Mouse (Mus musculus): ENCODE measurements at regions not wholly inside any gene's neighbourhood (a gene's known extent, or its start where the extent isn't known, plus 50 kb on each side); places are given as distances from the start of the nearest gene placed in this dataset.
A peak's percentile ranks its signal among the peaks of the same experiment; 100 is the strongest.
"Not testable (repeated sequence)": the region's sequence is repeated elsewhere in the genome, so short reads cannot be mapped to it uniquely, and the experiment has no call there.

DNA sequence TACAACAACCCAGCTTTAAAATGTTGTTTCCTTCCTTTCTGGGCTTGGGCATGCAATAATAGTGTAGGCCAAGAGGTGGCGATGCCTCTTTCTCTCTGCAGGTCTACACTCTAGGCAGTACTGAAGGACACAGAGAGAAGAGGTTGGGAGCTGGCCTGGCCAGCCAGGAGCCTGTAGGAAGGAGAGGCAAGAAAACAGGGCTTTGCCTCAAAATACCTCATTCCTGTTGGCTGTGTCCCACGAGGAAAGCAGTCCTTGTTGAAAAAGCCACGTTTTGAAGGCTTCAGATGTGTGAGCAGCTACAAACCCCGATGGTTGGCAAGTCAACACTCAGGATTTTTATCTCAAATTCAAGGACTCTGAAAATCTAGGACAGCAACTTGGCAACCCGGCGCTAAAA, 90.9 kb upstream of the Max start:
- DNase-seq, result peak; percentile 64 to 74

DNA sequence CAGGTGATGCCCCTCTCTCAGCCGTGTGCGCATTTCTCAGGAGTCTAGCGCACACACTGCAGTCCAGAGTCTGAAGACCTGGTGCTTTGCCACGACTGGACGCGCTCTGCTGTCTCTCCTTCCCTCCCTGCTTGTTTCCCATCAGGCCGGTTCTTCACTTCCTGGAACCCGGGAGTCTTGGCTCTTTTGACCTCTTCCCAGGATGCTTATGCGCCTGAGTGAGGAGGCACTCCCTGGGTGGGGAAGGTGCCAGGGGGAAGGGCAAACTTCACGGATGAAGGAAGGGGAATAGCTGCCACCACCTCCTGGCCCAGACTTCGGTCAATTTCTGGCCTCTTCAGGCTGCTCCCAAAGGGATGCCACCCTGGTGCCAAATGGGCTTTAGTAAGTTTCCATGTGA, 86.4 kb upstream of the Max start:
- peak; percentile 26 to 29 for DNase-seq

DNA sequence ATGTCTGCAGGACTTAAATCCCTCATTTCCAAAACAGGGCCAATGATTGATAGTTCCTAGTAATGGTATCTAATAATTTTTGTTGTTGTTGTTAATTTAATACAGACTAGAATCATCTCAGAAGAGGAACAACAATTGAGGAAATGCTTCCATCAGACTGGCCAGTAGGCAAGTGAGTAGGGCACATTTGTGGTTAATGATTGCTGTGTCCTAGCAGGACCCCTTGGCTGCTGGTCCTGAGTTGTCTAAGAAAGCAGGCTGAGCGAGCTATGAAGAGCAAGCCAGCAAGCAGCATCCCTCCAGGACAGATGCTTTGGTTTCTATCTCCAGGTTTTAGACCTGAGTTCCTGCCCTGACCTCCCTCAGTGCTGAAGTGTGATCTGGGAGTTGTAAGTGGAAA, 85.3 kb upstream of the Max start:
- DNase-seq, result no peak

DNA sequence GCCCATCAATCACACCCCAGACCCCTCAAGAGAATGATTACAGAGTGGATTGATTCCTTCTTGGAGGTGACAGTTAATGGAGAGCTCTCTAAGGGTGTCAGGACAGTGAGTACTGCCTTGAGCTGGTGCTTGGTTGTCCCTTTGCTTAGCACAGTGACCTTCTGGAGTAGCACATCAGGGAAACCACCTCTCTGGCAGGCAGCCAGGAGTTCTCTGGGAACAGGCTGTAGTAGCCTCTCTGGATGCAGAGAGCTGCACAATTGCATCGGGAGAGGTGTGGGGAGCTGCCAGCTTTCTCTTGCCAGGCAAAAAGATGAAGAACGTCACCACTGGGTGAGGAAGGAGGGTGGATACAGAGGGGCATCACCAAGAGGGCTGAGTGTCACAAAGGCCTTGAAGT, 84.0 kb upstream of the Max start:
- peak; percentile 56 to 79 for DNase-seq

DNA sequence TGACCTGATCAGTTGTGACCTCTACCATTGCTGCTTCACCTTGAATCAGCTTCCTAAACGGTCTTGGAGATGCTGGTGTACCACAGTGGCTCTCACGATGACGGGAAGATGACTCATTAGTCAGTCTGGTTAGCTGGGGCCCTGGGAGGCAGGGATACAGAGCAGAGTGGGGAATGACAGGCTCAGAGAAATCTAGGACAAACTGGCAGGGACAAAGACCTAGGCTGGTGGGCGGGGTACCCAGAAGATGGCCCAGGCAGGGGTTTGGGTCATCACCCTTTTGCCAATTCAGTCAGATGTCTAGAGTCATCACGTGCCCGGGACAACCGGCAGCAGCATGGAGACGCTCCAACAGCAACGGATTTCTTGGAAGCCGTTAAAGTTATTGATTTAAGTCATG, 83.4 kb upstream of the Max start:
- no peak for DNase-seq

DNA sequence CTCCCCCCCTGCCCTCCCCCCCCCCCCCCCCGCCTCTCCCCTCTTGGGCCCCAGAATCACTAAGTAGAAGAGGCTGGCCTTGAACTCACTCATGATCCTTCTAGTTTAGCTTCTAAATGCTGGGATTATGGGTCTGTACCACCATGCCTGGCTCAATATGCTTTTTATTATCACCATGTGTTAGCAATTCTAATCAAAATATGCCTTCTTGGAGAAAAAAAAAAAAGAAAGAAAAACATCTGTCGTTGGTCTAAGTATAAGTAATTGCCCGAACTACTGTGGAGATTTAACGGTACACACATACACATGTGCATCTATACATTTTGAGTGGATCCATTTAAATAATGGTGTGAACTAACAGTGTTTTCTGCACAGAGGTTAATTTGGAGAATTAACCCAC, 80.4 kb upstream of the Max start:
- no peak for DNase-seq

DNA sequence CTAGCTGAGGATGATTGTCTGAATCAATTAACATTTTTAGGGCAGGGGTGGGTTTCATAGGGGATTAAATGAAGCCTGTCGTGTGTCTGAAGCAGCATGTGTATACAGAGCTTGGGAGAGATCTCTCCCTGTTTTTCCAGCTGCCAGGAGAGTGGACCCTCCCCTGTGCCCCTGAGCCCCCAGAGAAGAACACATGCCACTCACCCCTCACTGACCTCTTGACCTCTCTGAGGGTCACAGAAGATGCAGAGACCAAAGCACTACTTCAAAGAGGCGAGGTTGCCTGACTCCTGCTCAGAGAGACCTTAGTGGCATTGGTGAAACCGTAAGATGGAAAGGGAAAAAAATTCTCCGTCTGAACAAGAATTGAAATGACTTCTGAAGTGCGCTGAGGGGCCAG, 79.1 kb upstream of the Max start:
- no peak for DNase-seq

DNA sequence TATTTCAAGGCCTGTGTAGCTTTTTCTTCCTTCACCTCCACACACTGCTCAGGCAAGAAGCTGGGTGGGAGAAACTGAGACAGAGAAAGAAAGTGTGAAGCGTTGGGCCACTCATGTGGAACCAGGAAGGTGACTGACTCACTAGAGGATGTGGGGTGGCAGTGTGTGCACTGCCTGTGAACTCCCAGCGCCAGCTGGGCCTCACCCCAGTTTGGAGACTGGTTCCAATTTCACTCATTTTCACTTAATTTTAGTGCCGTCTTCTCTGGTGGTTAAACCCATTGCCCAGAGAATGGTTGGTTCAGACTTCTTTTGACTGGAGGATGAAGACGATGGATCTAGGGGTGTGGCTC, 77.9 kb upstream of the Max start:
- no peak for DNase-seq

DNA sequence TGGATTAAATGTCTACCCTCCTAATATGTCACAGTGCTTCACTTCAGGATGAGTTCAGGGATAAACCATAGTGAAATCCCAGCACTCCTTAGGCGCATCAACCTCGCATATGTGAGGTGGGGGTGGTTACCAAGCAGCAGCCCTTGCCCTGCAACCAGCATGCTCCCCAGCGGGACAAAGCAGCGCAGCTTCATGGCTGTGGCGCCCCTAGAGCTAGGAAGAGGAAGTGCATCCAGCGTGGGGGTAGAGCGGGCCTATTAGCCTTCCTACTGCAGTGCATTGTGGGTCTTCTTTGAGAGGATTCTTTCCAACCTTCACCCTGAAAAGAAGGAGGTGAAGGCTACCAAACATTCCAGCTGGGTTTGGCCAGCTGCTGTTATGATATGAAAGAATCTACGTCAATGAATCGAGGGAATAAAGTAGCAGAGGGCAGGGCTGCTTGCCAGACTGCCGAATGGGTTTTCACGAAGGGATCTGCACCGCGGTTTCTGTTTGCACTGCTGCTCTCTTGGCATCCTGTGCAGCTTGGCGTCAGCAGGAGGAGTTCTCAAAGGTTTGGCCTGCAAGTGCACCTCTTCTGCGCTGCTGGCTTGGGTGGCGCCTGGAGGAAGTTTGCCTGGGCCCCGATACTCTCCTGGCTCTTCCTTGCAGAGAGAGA, 77.4 kb upstream of the Max start:
- DNase-seq, result peak; percentile 60 to 65

DNA sequence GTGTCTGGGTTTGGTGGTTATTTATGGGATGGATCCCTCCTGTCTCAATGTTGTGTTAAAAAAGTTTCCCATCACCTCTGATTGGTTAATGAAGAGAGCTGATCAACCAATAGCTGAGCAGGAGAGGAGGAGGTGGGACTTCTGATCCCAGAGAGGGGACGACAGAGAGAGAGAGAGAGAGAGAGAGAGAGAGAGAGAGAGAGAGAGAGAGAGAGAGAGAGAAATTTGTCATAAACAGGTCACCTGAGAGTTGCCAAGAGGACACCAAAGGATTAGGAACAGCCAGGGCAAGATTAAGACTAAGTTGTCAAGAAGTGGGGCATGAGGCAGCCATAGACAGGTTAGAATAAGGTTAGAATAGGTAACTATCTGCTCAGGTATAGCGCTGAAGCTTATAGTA, 73.7 kb upstream of the Max start:
- DNase-seq, result no peak

DNA sequence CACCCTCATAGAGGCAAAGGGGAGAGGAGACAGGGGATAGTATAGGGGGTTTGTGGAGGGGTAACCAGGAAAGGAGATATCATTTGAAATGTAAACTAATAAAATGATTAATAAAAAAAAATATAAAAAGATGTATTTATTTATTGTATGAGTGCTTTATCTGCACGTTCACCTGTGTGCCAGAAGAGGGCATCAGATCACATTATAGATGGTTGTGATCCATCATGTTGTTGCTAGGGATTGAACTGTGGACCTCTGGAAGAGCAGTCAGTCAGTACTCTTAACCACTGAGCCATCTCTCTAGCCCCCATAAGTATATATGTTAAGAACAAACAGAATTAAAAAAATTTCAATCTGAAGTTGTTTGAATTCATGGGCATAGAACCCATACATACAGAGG, 69.4 kb upstream of the Max start:
- no peak for DNase-seq

DNA sequence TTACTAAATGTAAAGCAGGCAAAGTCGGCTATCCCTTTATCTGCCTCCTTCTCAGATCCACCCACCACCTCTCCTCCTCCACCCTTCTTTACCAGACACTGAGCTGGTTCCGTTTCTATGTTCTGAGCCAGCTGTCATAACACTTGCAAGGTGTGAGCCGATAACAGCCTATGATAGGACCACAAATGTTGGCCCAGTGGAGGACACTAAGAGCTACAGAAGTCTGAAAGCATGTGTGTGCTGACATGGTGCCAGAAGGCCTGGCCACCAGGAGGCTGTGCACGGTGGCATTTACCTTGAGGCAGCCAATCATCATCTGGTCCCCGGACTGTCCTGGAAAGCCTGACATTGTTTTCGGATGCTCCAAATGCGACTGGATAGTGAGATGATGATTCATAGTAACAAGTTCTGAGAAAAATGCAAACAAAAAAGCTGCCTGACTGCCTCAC, 63.5 kb upstream of the Max start:
- DNase-seq, result peak; percentile 42 to 61

DNA sequence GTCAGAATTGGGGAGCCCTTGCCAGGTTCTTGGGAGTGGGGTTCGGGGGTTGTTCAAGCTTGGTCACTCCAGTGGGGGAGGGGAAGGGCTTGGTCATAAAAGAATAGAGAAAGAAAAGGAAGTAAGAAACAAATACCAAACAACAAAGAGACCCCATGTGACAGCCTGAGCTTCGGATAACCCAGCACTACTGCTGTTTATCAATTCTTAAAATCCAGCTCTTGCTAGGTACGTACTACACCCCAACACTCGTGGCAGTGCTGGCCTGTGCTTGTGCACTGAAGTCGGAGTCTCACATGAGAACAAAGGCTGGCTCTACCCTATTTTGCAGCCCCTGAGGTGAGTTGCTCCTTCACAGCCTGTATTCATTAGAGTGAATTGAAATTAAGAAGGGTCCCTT, 60.5 kb upstream of the Max start:
- DNase-seq, result no peak

DNA sequence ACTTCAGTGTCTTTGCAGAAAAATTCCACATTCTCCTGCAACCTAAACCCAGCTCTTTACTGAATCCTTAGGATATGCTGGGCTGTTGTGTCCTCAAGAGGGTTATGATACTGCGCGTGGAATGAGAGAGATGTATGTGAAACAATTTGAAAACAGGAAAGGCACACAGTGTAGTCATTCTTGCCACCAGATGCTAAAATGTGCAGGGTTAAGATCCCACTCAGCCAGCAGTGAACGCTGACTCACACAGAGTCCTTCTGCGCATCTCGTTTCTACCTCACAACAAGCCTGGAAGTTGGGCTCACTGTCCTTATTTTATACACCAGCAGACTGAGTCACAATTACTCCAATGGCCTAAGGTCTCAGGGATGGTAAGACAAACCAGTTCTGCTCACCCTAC, 59.9 kb upstream of the Max start:
- DNase-seq, result no peak

DNA sequence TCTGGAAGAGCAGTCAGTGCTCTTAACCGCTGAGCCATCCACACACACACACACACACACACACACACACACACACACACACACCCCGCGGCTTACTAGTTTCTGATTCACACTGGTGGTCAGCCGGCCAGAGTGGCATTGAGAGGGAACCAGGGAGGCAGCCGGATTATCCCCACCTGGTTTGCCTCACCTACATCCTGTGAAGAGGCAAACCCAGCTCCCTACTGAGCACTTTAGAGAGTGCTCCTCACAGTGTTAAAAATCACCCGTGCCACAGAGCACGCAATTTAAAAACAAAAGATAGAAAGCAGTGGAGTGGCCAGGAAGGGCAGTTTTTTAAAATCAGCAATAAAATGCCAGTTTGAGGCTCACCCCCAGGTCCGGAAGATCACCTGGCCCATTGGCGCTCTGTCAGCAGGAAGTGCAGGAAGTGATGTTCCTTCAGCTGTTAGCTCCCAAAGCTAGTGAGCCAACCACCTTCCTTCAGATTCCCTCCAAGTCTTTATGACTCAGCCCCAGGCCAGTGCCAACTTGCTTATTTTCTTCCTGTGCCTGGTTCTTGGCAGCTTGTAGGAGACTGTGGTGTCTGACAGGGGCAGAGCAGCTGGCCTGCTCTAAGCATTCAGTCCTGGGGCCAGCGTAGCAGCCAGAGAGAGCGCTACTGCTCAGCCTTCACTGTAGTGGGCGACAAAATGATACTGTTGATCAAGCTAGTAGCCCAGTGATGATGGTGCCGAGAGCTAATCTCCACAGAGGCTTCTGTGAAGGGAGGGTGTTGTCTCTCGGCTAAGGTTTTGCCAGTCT, 57.9 kb upstream of the Max start:
- DNase-seq, result peak; percentile 78 to 80

DNA sequence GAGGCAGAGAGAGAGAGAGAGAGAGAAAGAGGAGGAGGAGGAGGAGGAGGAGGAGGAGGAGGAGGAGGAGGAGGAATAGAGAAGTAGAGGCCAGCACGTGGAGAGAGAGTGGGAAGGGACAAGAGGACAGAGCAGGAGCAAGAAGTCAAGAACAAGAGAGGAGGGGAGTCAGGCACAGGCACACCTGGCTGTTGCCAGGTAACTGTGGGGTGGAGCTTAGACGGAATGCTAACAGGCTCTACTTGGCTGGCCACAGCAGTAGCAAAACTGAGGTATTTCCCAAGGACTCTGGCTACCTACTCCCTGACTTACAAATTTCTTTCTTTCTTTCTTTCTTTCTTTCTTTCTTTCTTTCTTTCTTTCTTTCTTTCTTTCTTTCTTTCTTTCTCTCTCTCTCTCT, 57.1 kb upstream of the Max start:
- DNase-seq, result not testable (repeated sequence)

DNA sequence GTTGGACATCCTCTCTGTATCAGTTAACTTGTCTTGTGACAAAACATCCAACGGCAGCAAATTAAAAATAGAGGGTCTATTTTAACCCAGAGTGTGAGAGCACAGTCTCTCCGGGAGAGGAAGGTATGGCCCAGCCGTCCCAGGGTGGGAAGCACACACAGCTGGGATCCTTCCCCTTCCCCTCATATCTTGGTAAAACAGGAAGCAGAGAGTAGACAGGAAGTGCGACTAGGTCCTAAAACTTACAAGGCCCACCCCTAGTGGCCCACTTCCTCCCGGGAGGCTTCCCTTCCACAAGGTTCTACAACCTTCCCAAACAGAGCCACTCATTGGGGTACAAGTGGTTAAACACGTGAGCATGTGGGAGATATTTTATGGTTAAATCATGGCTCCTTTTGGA, 56.4 kb upstream of the Max start:
- no peak for DNase-seq

DNA sequence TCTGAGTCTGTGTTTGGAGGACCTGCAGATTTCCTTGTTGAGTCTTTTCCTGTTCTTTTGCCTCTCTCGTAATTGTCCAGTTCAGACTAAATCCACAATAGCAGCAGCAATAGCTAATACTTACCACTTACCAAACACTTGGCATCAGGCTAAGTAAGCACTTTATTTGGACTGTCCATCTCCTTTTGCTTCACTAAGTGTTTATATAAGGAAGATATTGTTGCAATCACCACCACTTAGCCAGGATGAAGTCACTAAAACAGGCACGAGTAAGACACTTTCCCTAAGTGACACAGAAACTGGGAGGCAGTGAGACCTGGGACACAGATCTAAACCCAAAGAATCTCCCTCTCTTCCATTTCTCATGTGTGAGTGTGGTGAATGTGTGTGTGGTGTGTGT, 52.9 kb upstream of the Max start:
- no peak for DNase-seq
